Mouse (Mus musculus) stomach, postnatal 0 days (tissue): ENCODE measurements at regions not wholly inside any gene's neighbourhood (a gene's known extent, or its start where the extent isn't known, plus 50 kb on each side); places are given as distances from the start of the nearest gene placed in this dataset.

Source experiments
- CTCF ChIP-seq: IDR thresholded peaks from 2 replicates; pipeline ENCODE4 v1.5.1; 2016; ENCODE audit warnings: antibody characterized with exemption, low read depth, mild to moderate bottlenecking, moderate library complexity
- EP300 ChIP-seq: optimal IDR thresholded peaks from 2 replicates; pipeline ENCODE3; 2016; ENCODE audit warnings: antibody characterized with exemption

DNA sequence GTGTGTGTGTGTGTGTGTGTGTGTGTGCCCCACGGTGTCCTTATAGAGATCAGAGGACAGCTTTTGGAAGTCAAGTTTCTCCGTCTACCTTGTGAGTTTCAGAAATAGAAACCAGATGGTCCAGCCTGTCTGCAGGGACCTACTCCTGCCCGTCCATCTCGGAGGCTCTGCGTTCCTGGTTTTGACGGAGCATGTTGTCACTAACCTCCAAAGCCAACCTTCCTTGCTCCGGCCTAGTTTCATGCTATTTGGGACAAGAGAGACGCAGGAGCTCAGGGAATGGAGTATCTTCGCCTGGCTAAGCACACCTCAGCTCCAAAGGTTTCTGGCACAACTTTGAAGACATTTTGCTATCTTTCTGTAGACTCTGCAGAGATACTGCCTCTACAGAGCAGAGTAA is 54.2 kb upstream of the Chd2 start:
- TF ChIP-seq EP300, result no peak
- TF ChIP-seq CTCF, result no peak
